Mouse (Mus musculus): Measurements from ENCODE around the gene Stk17b.

DNA sequence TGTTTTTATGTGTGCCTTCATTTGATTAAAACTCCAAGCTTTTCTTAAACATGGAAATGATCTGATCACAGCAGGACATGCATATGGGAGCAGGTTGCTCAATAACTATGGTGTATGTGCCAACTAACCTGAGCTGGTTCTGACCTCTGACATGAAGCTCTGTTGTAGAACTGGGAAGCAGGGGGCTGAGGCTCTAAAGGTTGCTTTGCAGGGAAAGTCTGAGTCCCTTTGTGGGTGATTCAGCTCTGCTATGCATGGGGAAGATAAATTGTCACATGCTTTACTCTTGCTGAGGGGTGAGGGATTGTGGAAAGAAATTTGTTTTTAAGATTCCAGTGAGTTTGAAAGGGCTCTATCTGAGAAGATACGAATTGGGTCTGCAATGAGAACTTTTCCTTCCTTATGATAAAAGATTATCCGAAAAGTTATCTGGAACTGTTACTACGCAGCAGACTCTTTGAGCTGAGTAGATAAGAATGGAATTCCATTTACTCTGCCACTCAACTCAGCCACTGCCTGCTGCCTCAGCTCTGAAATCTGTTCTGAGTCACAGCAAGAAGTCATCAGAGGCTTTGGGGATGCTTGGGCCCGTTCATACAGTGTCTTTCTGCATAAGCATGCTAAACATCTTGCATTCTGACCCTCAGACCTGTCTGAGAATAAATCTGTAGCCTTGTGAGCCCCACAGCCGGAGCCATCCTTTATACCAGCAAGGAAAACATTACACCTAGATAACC is 56.4 kb downstream of the Stk17b start:
- TF ChIP-seq CTCF (IDR thresholded peaks at IDR 0.05; ENCODE audit: low read depth) (no peak), EP300 (optimal IDR thresholded peaks at IDR 0.05) (no peak)
